Mouse (Mus musculus) forebrain, postnatal 0 days (tissue): ENCODE results near the gene Zc3h12a. TPM values are rescaled to one million over a fixed set of nuclear protein-coding genes. Genes with fewer than 3 reads are reported as not detected.

Experiments used
- ATAC-seq: fragments of 200-750 bp; cut with Nextera tagmentation; 2 replicates; pipeline ENCODE4 v1.8.0; 2017; ENCODE audit warnings: mild to moderate bottlenecking, moderate library complexity
- DNase-seq: peaks from one replicate; pipeline ENCODE4 v3.0.0-alpha.2; 2015
- H3K27ac ChIP-seq: fragments of 300-500 bp; sonication (generic); 2 replicates; pipeline ENCODE4 v1.5.1; 2014; ENCODE audit warnings: low read depth, mild to moderate bottlenecking, antibody characterized with exemption, low read length, moderate library complexity, mixed read lengths
- H3K27me3 ChIP-seq: fragments of 300-500 bp; sonication (generic); 2 replicates; pipeline ENCODE4 v1.6.1; 2014; ENCODE audit warnings: mild to moderate bottlenecking, low read length, mixed read lengths; ENCODE audit not compliant: insufficient read depth
- H3K36me3 ChIP-seq: fragments of 300-500 bp; sonication (generic); 2 replicates; pipeline ENCODE4 v1.6.1; 2014; ENCODE audit warnings: mild to moderate bottlenecking, moderate library complexity; ENCODE audit not compliant: insufficient read depth
- H3K4me1 ChIP-seq: fragments of 300-500 bp; sonication (generic); 2 replicates; pipeline ENCODE4 v1.6.1; 2014; ENCODE audit warnings: antibody characterized with exemption; ENCODE audit not compliant: insufficient read depth
- H3K4me2 ChIP-seq: fragments of 300-500 bp; sonication (generic); 2 replicates; pipeline ENCODE4 v1.6.1; 2014; ENCODE audit warnings: low read depth, mild to moderate bottlenecking, moderate library complexity
- H3K4me3 ChIP-seq: fragments of 300-500 bp; sonication (generic); 2 replicates; pipeline ENCODE4 v1.5.1; 2014; ENCODE audit warnings: low read depth, low read length, mixed read lengths
- H3K9ac ChIP-seq: fragments of 300-500 bp; sonication (generic); 2 replicates; pipeline ENCODE4 v1.6.1; 2014; ENCODE audit warnings: mild to moderate bottlenecking
- H3K9me3 ChIP-seq: fragments of 300-500 bp; sonication (generic); 2 replicates; pipeline ENCODE4 v1.6.1; 2016; ENCODE audit warnings: low read length
- CTCF ChIP-seq: sonication (generic); IDR thresholded peaks from 2 replicates; pipeline ENCODE4 v1.5.1; 2016; ENCODE audit warnings: antibody characterized with exemption, control low read depth, low read depth
- WGBS: fragments of 180-500 bp; shearing (Covaris S2); extraction: QIAGEN DNeasy Blood & Tissue Kit; methylation state at CpG from one replicate; pipeline ENCODE4 v1.1.7; 2014; 5-methylcytosine and 5-hydroxymethylcytosine counted together
- polyA plus RNA-seq: library from polyadenylated mRNA; unstranded; fragments of >200 nt; fragmentation: Nextera tagmentation; extraction: Ambion mirVana; gene quantifications from 2 replicates; pipeline ENCODE4 v1.2.1, GENCODE M21; 2015
- total RNA-seq: library from RNA; depleted of rRNA; stranded (reverse); fragments of >200 nt; gene quantifications from 2 replicates; pipeline ENCODE4 v1.2.3, GENCODE M21; 2014; rRNA removed

Gene Zc3h12a
- total RNA-seq (not detected in 2 replicates), polyA plus RNA-seq (0.05 and 0.07 TPM in 2 replicates)

- WGBS, result 1% methylated on average over 57 of the region's 62 CpGs
- no peaks in the 10 kb centered on the region for H3K36me3 ChIP-seq
- peak; percentile 66 for DNase-seq
- H3K4me1 ChIP-seq, result no peaks in the 10 kb centered on the region
- ATAC-seq, result peak; percentile 87
- no peak within 1 kb of the TSS for H3K27ac ChIP-seq
- no peaks in the 10 kb centered on the region; the same call in 1 of the 2 replicates for H3K27me3 ChIP-seq
- peak within 1 kb of the TSS; percentile 56 for H3K9ac ChIP-seq
- H3K4me3 ChIP-seq, result peak within 1 kb of the TSS; percentile 54
- H3K9me3 ChIP-seq, result no peaks in the 10 kb centered on the region
- peak within 1 kb of the TSS; percentile 99 for H3K4me2 ChIP-seq
- TF ChIP-seq CTCF, result no peak
Measured at GRCm38 (mm10) chr4:125127305-125128084, at the start of gene Zc3h12a. Gene Zc3h12a (minus strand): TSS chr4:125127840.

- ATAC-seq (no peak), DNase-seq (no peak)
- H3K4me2 ChIP-seq, result no peak overlapping the region
- no peaks in the 10 kb centered on the region for H3K4me1 ChIP-seq
- 66% methylated on average over 13 of the region's 13 CpGs for WGBS
- H3K36me3 ChIP-seq, result no peaks in the 10 kb centered on the region
- TF ChIP-seq CTCF, result no peak
- H3K9ac ChIP-seq, result no peak overlapping the region
- H3K27me3 ChIP-seq, result no peaks in the 10 kb centered on the region
- no peak overlapping the region for H3K4me3 ChIP-seq
- no peak overlapping the region for H3K27ac ChIP-seq
- H3K9me3 ChIP-seq, result no peaks in the 10 kb centered on the region
Measured at GRCm38 (mm10) chr4:125176639-125177165, 49.1 kb upstream of the Zc3h12a start.

- DNase-seq (no peak), ATAC-seq (no peak)
- H3K4me1 ChIP-seq, result no peaks in the 10 kb centered on the region
- TF ChIP-seq CTCF, result no peak
- no peak overlapping the region for H3K9ac ChIP-seq
- H3K4me2 ChIP-seq, result no peak overlapping the region
- H3K27me3 ChIP-seq, result no peaks in the 10 kb centered on the region
- H3K4me3 ChIP-seq, result no peak overlapping the region
- H3K36me3 ChIP-seq, result no peaks in the 10 kb centered on the region
- H3K27ac ChIP-seq, result no peak overlapping the region
- H3K9me3 ChIP-seq, result no peaks in the 10 kb centered on the region
- WGBS, result 96% methylated on average over 5 of the region's 5 CpGs
Measured at GRCm38 (mm10) chr4:125176190-125176589, 48.5 kb upstream of the Zc3h12a start.

- no peak overlapping the region for H3K9ac ChIP-seq
- no peaks in the 10 kb centered on the region for H3K9me3 ChIP-seq
- no peak overlapping the region for H3K4me2 ChIP-seq
- no peaks in the 10 kb centered on the region for H3K36me3 ChIP-seq
- H3K27me3 ChIP-seq, result no peaks in the 10 kb centered on the region
- H3K4me1 ChIP-seq, result no peaks in the 10 kb centered on the region
- no peak for TF ChIP-seq CTCF
- no peak overlapping the region for H3K4me3 ChIP-seq
- DNase-seq (no peak), ATAC-seq (no peak)
- 54% methylated on average over 2 of the region's 2 CpGs for WGBS
- H3K27ac ChIP-seq, result no peak overlapping the region
Measured at GRCm38 (mm10) chr4:125175591-125175990, 48.0 kb upstream of the Zc3h12a start.

GRCm38 (mm10) chr4:125174516-125175185, 47.0 kb upstream of the Zc3h12a start:
- H3K9me3 ChIP-seq, result no peaks in the 10 kb centered on the region
- no peak for ATAC-seq
- no peak for DNase-seq
- WGBS, result 66% methylated on average over 5 of the region's 5 CpGs
- no peak overlapping the region for H3K9ac ChIP-seq
- no peak overlapping the region for H3K27ac ChIP-seq
- H3K4me1 ChIP-seq, result no peaks in the 10 kb centered on the region
- H3K36me3 ChIP-seq, result no peaks in the 10 kb centered on the region
- H3K4me3 ChIP-seq, result no peak overlapping the region
- no peaks in the 10 kb centered on the region for H3K27me3 ChIP-seq
- TF ChIP-seq CTCF, result no peak
- H3K4me2 ChIP-seq, result no peak overlapping the region

GRCm38 (mm10) chr4:125173150-125173549, 45.5 kb upstream of the Zc3h12a start:
- Histone ChIP-seq H3K27me3 (no peaks in the 10 kb centered on the region), H3K4me2 (no peak overlapping the region), H3K9me3 (no peaks in the 10 kb centered on the region), H3K9ac (no peak overlapping the region), H3K4me1 (no peaks in the 10 kb centered on the region), H3K27ac (no peak overlapping the region), H3K36me3 (no peaks in the 10 kb centered on the region), H3K4me3 (no peak overlapping the region)
- TF ChIP-seq CTCF, result no peak
- no peak for DNase-seq
- no peak for ATAC-seq
- WGBS, result 32% methylated on average over 5 of the region's 5 CpGs

GRCm38 (mm10) chr4:125172736-125173135, 45.1 kb upstream of the Zc3h12a start:
- H3K9me3 ChIP-seq, result no peaks in the 10 kb centered on the region
- 89% methylated on average over 13 of the region's 13 CpGs for WGBS
- no peaks in the 10 kb centered on the region for H3K36me3 ChIP-seq
- no peaks in the 10 kb centered on the region for H3K27me3 ChIP-seq
- no peak overlapping the region for H3K27ac ChIP-seq
- no peak for TF ChIP-seq CTCF
- ATAC-seq (no peak), DNase-seq (no peak)
- no peak overlapping the region for H3K9ac ChIP-seq
- no peaks in the 10 kb centered on the region for H3K4me1 ChIP-seq
- no peak overlapping the region for H3K4me2 ChIP-seq
- no peak overlapping the region for H3K4me3 ChIP-seq
